Mouse (Mus musculus): ENCODE results near the gene Mmp19. TPM values are rescaled to one million over a fixed set of nuclear protein-coding genes. Genes with fewer than 3 reads are reported as not detected.

The Mmp19 gene
- polyA plus RNA-seq, 1 experiment, result 1.8 TPM

- Histone ChIP-seq H3K4me1 (ENCODE audit: control insufficient read depth, insufficient read depth, insufficient read length) (peaks cover 8% of the 10 kb centered on the region), H3K4me3 (ENCODE audit: extremely low read depth, insufficient read depth, insufficient read length) (peak overlapping the region; percentile 97), H3K27me3 (ENCODE audit: control insufficient read depth, insufficient read depth, low read length) (no peaks in the 10 kb centered on the region), H3K36me3 (ENCODE audit: control insufficient read depth, insufficient read depth, low read length) (0 out of 2 replicates have a peak, but pooled peaks cover 2% of the 10 kb centered on the region), H3K27ac (ENCODE audit: insufficient read depth, low read length) (peak overlapping the region; percentile 97)
- DNase-seq (ENCODE audit: low read depth in 1 of 2, low spot score in 2 of 2), result peak; percentile 70 to 84
- TF ChIP-seq CTCF (IDR thresholded peaks at IDR 0.05; ENCODE audit: extremely low read depth, insufficient read depth, insufficient read length, insufficient replicate concordance) (no peak), POLR2A (IDR thresholded peaks at IDR 0.05; ENCODE audit: low read depth, low read length) (peak; percentile 22)
- 46% methylated on average over 10 of the region's 10 CpGs for WGBS
These were observed 44.6 kb upstream of the Mmp19 start for GRCm38 (mm10) chr10:128745946-128746613.

- TF ChIP-seq POLR2A (IDR thresholded peaks at IDR 0.05; ENCODE audit: low read depth, low read length) (no peak), CTCF (IDR thresholded peaks at IDR 0.05; ENCODE audit: extremely low read depth, insufficient read depth, insufficient read length, insufficient replicate concordance) (no peak)
- WGBS, result 33% methylated on average over 8 of the region's 9 CpGs
- H3K4me1 ChIP-seq (ENCODE audit: control insufficient read depth, insufficient read depth, insufficient read length), result peaks cover 8% of the 10 kb centered on the region
These were observed 43.6 kb upstream of the Mmp19 start for GRCm38 (mm10) chr10:128746972-128747645.

GRCm38 (mm10) chr10:128747646-128748251 lies 43.0 kb upstream of the Mmp19 start, which contains the start of gene Pym1:
Gene Pym1 (plus strand): TSS chr10:128747889.
- Histone ChIP-seq H3K4me1 (ENCODE audit: control insufficient read depth, insufficient read depth, insufficient read length) (peaks cover 8% of the 10 kb centered on the region), H3K27me3 (ENCODE audit: control insufficient read depth, insufficient read depth, low read length) (no peaks in the 10 kb centered on the region), H3K4me3 (ENCODE audit: extremely low read depth, insufficient read depth, insufficient read length) (peak within 1 kb of the TSS; percentile 84), H3K27ac (ENCODE audit: insufficient read depth, low read length) (peak within 1 kb of the TSS; percentile 97), H3K36me3 (ENCODE audit: control insufficient read depth, insufficient read depth, low read length) (0 out of 2 replicates have a peak, but pooled peaks cover 1% of the 10 kb centered on the region)
- no peak for TF ChIP-seq CTCF (IDR thresholded peaks at IDR 0.05; ENCODE audit: extremely low read depth, insufficient read depth, insufficient read length, insufficient replicate concordance)
- peak; percentile 74 for TF ChIP-seq POLR2A (IDR thresholded peaks at IDR 0.05; ENCODE audit: low read depth, low read length)
- WGBS, result under 1% methylated on average over 36 of the region's 36 CpGs
- peak; percentile 36 to 83 for DNase-seq (ENCODE audit: low read depth in 1 of 2, low spot score in 2 of 2)

More at GRCm38 (mm10) chr10:128746972-128747645, 43.6 kb upstream of the Mmp19 start:
- H3K27ac ChIP-seq (ENCODE audit: insufficient read depth, low read length), result peak overlapping the region; percentile 97
- DNase-seq (ENCODE audit: low read depth in 1 of 2, low spot score in 2 of 2), result no peak
- H3K36me3 ChIP-seq (ENCODE audit: control insufficient read depth, insufficient read depth, low read length), result 0 out of 2 replicates have a peak, but pooled peaks cover 2% of the 10 kb centered on the region
- H3K27me3 ChIP-seq (ENCODE audit: control insufficient read depth, insufficient read depth, low read length), result no peaks in the 10 kb centered on the region
- peak overlapping the region; percentile 84 for H3K4me3 ChIP-seq (ENCODE audit: extremely low read depth, insufficient read depth, insufficient read length)

DNA sequence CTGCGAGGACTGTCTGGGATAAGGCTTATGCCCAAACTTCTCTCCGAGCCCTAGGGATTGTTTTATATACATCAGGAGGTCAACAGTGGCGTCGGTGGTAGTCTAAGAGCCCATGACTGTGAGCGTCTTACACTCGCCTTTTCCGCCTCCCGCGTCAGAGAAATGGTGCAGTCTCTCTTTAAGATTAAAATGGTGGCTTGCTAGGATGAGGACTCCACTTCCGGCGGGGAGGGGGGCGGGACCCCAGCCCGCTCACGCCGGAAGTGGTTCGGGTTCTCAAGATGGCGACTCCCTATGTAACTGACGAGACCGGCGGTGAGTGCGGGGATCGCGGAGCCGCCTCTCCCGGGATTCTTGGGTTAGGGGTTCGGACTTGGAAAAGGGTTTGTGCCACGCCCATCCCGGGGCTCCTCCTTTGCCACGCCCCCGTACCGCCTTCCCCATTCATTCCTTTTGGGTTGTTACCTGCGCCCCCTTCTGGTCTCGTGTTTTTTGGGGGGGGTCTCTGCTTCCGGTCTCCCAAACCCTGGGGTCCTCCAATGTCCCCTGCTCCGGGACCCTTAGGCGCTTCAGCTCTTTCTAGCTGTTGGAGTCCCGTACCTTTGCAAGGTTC lies 42.4 kb upstream of the Mmp19 start:
- TF ChIP-seq POLR2A (IDR thresholded peaks at IDR 0.05; ENCODE audit: low read depth, low read length), result peak; percentile 44; the same call in 1 of the 2 replicates
- TF ChIP-seq CTCF (IDR thresholded peaks at IDR 0.05; ENCODE audit: extremely low read depth, insufficient read depth, insufficient read length, insufficient replicate concordance), result no peak
- Histone ChIP-seq H3K27ac (ENCODE audit: insufficient read depth, low read length) (peak overlapping the region; percentile 97), H3K4me1 (ENCODE audit: control insufficient read depth, insufficient read depth, insufficient read length) (peaks cover 8% of the 10 kb centered on the region), H3K36me3 (ENCODE audit: control insufficient read depth, insufficient read depth, low read length) (peaks cover 4% of the 10 kb centered on the region; the same call in 1 of the 2 replicates), H3K27me3 (ENCODE audit: control insufficient read depth, insufficient read depth, low read length) (no peaks in the 10 kb centered on the region), H3K4me3 (ENCODE audit: extremely low read depth, insufficient read depth, insufficient read length) (peak overlapping the region; percentile 84)
- DNase-seq (ENCODE audit: low read depth in 1 of 2, low spot score in 2 of 2), result peak; percentile 68 to 80
- WGBS, result under 1% methylated on average over 37 of the region's 37 CpGs

- WGBS, result 89% methylated on average over 2 of the region's 2 CpGs
- H3K27ac ChIP-seq (ENCODE audit: insufficient read depth, low read length), result no peak overlapping the region
- no peaks in the 10 kb centered on the region for H3K4me1 ChIP-seq (ENCODE audit: control insufficient read depth, insufficient read depth, insufficient read length)
- no peaks in the 10 kb centered on the region for H3K36me3 ChIP-seq (ENCODE audit: control insufficient read depth, insufficient read depth, low read length)
- DNase-seq (ENCODE audit: low read depth in 1 of 2, low spot score in 2 of 2), result no peak
- no peaks in the 10 kb centered on the region for H3K27me3 ChIP-seq (ENCODE audit: control insufficient read depth, insufficient read depth, low read length)
- TF ChIP-seq POLR2A (IDR thresholded peaks at IDR 0.05; ENCODE audit: low read depth, low read length), result no peak
- TF ChIP-seq CTCF (IDR thresholded peaks at IDR 0.05; ENCODE audit: extremely low read depth, insufficient read depth, insufficient read length, insufficient replicate concordance), result no peak
- no peak overlapping the region for H3K4me3 ChIP-seq (ENCODE audit: extremely low read depth, insufficient read depth, insufficient read length)
These were observed 17.8 kb upstream of the Mmp19 start for GRCm38 (mm10) chr10:128772895-128773294.

DNA sequence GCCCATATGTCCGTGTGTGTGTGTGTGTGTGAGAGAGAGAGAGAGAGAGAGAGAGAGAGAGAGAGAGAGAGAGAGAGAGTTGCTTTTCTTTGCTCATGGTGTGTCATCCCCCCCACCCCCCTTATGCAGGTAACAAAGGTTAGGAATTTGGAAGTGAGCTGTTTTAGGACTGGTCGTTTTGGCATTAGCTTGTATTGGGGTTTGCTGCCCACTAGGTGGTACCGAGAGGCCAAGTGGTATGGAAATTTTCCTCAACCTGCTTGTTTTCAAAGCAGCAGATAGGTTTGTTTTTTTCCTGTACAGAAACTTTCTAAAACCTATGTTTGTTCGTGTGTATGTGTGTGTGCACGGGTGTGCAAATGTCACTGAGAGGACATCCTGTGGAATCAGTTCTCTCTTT lies 17.0 kb upstream of the Mmp19 start:
- TF ChIP-seq POLR2A (IDR thresholded peaks at IDR 0.05; ENCODE audit: low read depth, low read length) (no peak), CTCF (IDR thresholded peaks at IDR 0.05; ENCODE audit: extremely low read depth, insufficient read depth, insufficient read length, insufficient replicate concordance) (no peak)
- Histone ChIP-seq H3K4me3 (ENCODE audit: extremely low read depth, insufficient read depth, insufficient read length) (no peak overlapping the region), H3K27ac (ENCODE audit: insufficient read depth, low read length) (no peak overlapping the region), H3K36me3 (ENCODE audit: control insufficient read depth, insufficient read depth, low read length) (no peaks in the 10 kb centered on the region), H3K4me1 (ENCODE audit: control insufficient read depth, insufficient read depth, insufficient read length) (no peaks in the 10 kb centered on the region), H3K27me3 (ENCODE audit: control insufficient read depth, insufficient read depth, low read length) (no peaks in the 10 kb centered on the region)
- DNase-seq (ENCODE audit: low read depth in 1 of 2, low spot score in 2 of 2), result no peak
- 26% methylated on average over 5 of the region's 5 CpGs for WGBS

Data from spleen, adult 2 months (tissue).